Mouse (Mus musculus) embryo, embryonic 10.5 days (tissue): Measurements from ENCODE around the gene Npas3.
"Not testable (repeated sequence)": the region's sequence is repeated elsewhere in the genome, so short reads cannot be mapped to it uniquely, and the experiment has no call there.

Source experiments
- DNase-seq: peaks from one replicate; pipeline ENCODE4 v3.0.0-alpha.2; 2015; ENCODE audit warnings: low spot score

Gene Npas3

GRCm38 (mm10) chr12:53248101-53248727 lies at the start of gene Npas3:
Npas3 (plus strand) TSS chr12:53248677.
- peak; percentile 80 for DNase-seq

- no peak for DNase-seq
Measured at GRCm38 (mm10) chr12:53217141-53217540, 31.3 kb upstream of the Npas3 start.

GRCm38 (mm10) chr12:53222742-53223141 lies 25.7 kb upstream of the Npas3 start:
- peak; percentile 35 for DNase-seq

- no peak for DNase-seq
Measured at GRCm38 (mm10) chr12:53227356-53227755, 21.1 kb upstream of the Npas3 start.

GRCm38 (mm10) chr12:53229419-53229818 lies 19.1 kb upstream of the Npas3 start:
- no peak for DNase-seq

GRCm38 (mm10) chr12:53246181-53246580 lies 2.3 kb upstream of the Npas3 start:
- no peak for DNase-seq

- DNase-seq, result peak; percentile 71
Measured at GRCm38 (mm10) chr12:53246581-53247490, 1.6 kb upstream of the Npas3 start.

GRCm38 (mm10) chr12:53247491-53248035 lies 914 bp upstream of the Npas3 start:
- DNase-seq, result peak; percentile 70

GRCm38 (mm10) chr12:53248796-53249195 lies 319 bp downstream of the Npas3 start:
- DNase-seq, result peak; percentile 65

GRCm38 (mm10) chr12:53251701-53252181 lies 3.3 kb downstream of the Npas3 start:
- DNase-seq, result peak; percentile 80

- peak; percentile 73 for DNase-seq
Measured at GRCm38 (mm10) chr12:53252213-53252571, 3.7 kb downstream of the Npas3 start.

- DNase-seq, result peak; percentile 42
Measured at GRCm38 (mm10) chr12:53252572-53253422, 4.3 kb downstream of the Npas3 start.

- peak; percentile 84 for DNase-seq
Measured at GRCm38 (mm10) chr12:53253461-53254159, 5.1 kb downstream of the Npas3 start.

GRCm38 (mm10) chr12:53254160-53254480 lies 5.6 kb downstream of the Npas3 start:
- no peak for DNase-seq

GRCm38 (mm10) chr12:53274502-53274901 lies 26.0 kb downstream of the Npas3 start:
- not testable (repeated sequence) for DNase-seq

GRCm38 (mm10) chr12:53277393-53277792 lies 28.9 kb downstream of the Npas3 start:
- no peak for DNase-seq

- no peak for DNase-seq
Measured at GRCm38 (mm10) chr12:53290341-53290740, 41.9 kb downstream of the Npas3 start.

GRCm38 (mm10) chr12:53290846-53291245 lies 42.4 kb downstream of the Npas3 start:
- DNase-seq, result no peak

- peak; percentile 38 for DNase-seq
Measured at GRCm38 (mm10) chr12:53292010-53292409, 43.5 kb downstream of the Npas3 start.

GRCm38 (mm10) chr12:53292508-53293300 lies 44.2 kb downstream of the Npas3 start:
- peak; percentile 76 for DNase-seq

- no peak for DNase-seq
Measured at GRCm38 (mm10) chr12:53294011-53294410, 45.5 kb downstream of the Npas3 start.
